Mouse (Mus musculus): Measurements from ENCODE around the gene Zfp422. TPM values are rescaled to one million over a fixed set of nuclear protein-coding genes. Genes with fewer than 3 reads are reported as not detected.
A peak's percentile ranks its signal among the peaks of the same experiment; 100 is the strongest.
"Not testable (repeated sequence)": the region's sequence is repeated elsewhere in the genome, so short reads cannot be mapped to it uniquely, and the experiment has no call there.

Zfp422 gene
- polyA plus RNA-seq, 1 experiment from 2014 or later: 181 TPM

DNA sequence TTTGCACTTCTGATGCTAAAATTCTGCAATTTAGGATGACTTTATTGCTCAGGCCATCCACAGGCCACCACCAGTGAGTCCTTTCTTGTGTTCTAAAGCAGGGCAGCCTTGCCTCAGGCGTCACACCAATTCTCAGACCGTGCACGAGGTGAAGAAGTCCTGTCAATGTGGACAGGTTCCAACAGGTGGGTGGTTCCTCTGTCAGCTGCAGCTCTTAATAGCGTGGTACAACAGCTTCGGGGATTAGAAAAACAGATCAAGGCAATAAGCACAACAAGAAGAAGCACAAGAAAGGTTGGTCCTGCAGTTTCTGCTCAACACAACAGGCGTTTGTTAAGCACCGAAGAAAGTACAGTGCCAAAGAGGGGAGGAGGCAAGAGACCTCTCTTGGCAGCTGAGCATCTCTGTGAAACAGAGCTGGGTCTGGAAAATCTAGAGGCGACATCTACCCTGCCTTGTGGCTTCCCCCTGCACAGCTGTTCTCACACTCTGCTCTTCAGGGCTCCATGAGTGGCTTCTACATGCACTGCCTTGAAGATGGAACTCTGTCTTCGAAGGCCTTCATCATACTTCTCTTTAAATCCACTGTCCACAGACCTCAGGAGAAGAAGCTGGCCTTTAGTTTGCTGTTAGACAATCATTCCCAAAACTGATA, 7.9 kb upstream of the Zfp422 start:
- DNase-seq: no peak
- WGBS: 77% methylated on average over 9 of the region's 9 CpGs
- no peaks in the 10 kb centered on the region for H3K36me3 ChIP-seq (ENCODE audit: insufficient read depth)

DNA sequence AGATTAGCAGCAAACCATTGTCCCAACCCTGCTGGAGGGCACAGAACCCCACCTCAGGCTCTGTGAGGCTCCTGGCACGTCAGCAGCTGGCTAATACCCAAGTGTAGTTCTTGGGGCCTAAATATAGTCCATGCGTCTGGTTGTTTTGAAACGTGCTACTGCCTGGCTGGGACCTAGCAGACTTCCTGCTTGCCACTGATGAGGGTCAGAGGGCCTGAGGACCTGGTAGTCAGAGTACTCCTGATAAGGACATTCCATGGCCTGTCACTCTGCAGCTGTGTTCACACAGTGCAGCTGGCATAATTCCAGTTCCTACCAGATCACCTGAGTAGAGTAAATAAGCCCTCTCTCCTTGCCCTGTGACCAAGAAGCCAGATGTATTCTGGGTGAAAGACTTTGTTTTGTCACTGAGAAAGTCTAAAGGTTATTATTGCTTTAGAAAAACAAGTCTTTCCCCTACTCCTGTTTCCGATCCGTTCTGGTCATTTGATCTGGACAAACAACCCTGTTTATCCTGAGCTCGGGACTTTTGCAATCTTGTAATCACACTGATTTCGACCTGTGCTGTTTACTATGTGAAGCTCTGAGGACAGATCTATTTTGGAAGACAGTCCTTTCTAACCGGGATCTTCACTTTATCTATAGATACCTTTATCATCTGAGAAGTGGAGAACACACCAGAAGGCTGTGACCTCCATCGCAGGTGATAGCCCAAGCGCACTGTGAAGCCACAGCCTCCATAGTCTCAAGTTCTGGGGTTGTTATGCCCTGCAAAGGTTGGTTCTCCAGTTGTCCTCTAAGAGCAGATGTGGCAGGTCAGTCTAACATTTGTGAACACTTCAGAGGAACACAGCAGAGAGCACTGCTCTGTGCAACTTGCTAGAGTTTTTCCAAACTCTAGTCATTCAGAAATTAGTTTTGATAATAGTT, 6.7 kb upstream of the Zfp422 start:
- DNase-seq: peak; percentile 82
- Histone ChIP-seq H3K4me3 (ENCODE audit: low read depth, low read length) (no peak overlapping the region), H3K36me3 (ENCODE audit: insufficient read depth) (no peaks in the 10 kb centered on the region), H3K9ac (no peak overlapping the region), H3K27ac (ENCODE audit: low read depth) (peak overlapping the region; percentile 91), H3K4me1 (ENCODE audit: insufficient read depth) (no peaks in the 10 kb centered on the region), H3K27me3 (ENCODE audit: insufficient read depth, low read length) (no peaks in the 10 kb centered on the region), H3K4me2 (no peak overlapping the region), H3K9me3 (ENCODE audit: low read depth, low read length) (no peaks in the 10 kb centered on the region)
- WGBS: 32% methylated on average over 10 of the region's 10 CpGs
- no peak for TF ChIP-seq CTCF (IDR thresholded peaks at IDR 0.05; ENCODE audit: low read depth)
- ATAC-seq (ENCODE audit: insufficient read depth): peak; percentile 93

More for the DNA sequence above, 7.9 kb upstream of the Zfp422 start:
- Histone ChIP-seq H3K9ac (no peak overlapping the region), H3K27me3 (ENCODE audit: insufficient read depth, low read length) (no peaks in the 10 kb centered on the region), H3K4me3 (ENCODE audit: low read depth, low read length) (no peak overlapping the region), H3K27ac (ENCODE audit: low read depth) (no peak overlapping the region), H3K4me1 (ENCODE audit: insufficient read depth) (no peaks in the 10 kb centered on the region), H3K9me3 (ENCODE audit: low read depth, low read length) (no peaks in the 10 kb centered on the region), H3K4me2 (no peak overlapping the region)
- ATAC-seq (ENCODE audit: insufficient read depth): no peak
- no peak for TF ChIP-seq CTCF (IDR thresholded peaks at IDR 0.05; ENCODE audit: low read depth)

DNA sequence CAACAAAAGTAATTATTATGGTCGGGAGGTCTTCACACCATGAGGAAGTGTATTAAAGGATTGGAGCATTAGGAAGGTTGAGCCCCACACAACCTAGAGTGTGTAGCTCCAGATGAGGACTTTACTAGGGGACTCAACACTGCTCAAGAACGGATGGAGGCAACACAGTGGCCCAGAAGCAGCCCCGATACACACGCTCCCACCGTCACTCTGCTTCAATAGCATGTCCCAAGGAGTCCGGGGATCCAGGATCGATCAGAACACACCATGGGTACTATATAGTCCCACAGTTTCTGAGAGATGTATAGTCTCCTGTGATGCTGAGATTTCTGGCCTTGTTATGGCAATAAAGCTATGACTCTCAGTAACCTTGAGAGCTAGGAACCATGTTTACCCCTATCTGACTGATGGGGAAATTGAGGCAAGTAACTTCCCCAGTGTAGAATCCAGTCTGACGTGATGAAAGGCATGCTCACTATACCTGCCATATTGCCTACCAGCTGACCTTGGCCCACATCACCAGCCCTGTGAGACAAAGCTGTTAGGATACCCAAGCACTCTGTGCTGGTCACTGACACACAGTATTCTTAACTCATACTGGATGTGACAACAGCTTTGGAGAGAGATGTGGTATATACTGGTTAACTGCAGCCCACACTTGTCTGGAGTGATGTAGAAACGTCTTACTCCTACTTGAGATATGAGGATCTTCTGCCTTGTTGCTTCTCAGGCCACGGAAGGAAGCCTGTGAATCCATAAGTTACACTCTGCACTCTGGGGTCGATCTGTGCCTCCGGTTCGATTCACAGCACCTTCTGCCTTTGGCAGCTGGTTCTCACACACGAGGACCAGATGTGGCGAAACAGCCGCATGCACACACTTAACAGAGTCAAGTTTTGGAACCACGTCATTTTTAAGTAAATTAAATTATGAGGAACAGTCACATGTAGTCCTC, 5.2 kb upstream of the Zfp422 start:
- no peak for TF ChIP-seq CTCF (IDR thresholded peaks at IDR 0.05; ENCODE audit: low read depth)
- Histone ChIP-seq H3K4me2 (no peak overlapping the region), H3K27me3 (ENCODE audit: insufficient read depth, low read length) (no peaks in the 10 kb centered on the region), H3K9me3 (ENCODE audit: low read depth, low read length) (no peaks in the 10 kb centered on the region), H3K9ac (no peak overlapping the region), H3K4me1 (ENCODE audit: insufficient read depth) (no peaks in the 10 kb centered on the region), H3K4me3 (ENCODE audit: low read depth, low read length) (no peak overlapping the region), H3K27ac (ENCODE audit: low read depth) (peak overlapping the region; percentile 91), H3K36me3 (ENCODE audit: insufficient read depth) (no peaks in the 10 kb centered on the region)
- ATAC-seq (ENCODE audit: insufficient read depth) (no peak), DNase-seq (no peak)
- WGBS: 92% methylated on average over 17 of the region's 17 CpGs

DNA sequence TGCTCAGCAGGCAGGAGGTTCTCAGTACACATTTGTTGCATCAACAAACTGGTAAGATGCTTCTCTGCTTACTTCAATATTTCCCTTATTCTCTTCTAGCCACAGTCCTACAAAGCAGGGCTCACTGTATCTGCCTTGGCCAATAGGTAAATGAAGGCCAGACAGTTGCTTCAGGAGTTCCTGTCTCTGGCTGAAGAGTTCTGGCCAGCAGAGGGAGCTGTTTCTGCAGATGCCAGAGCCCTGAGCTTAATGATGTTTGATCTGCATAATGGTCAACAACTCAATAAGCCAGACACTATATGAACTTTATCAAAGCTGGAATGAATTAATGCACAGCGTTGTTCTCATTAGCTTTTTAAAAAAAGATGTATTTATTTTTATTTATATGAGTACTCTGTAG, 3.3 kb upstream of the Zfp422 start:
- Histone ChIP-seq H3K4me2 (no peak overlapping the region), H3K27me3 (ENCODE audit: insufficient read depth, low read length) (no peaks in the 10 kb centered on the region), H3K9ac (no peak overlapping the region), H3K36me3 (ENCODE audit: insufficient read depth) (peaks cover 2% of the 10 kb centered on the region; the same call in 1 of the 2 replicates), H3K4me1 (ENCODE audit: insufficient read depth) (no peaks in the 10 kb centered on the region), H3K27ac (ENCODE audit: low read depth) (no peak overlapping the region), H3K9me3 (ENCODE audit: low read depth, low read length) (no peaks in the 10 kb centered on the region), H3K4me3 (ENCODE audit: low read depth, low read length) (no peak overlapping the region)
- WGBS: 41% methylated on average over 1 of the region's 1 CpGs
- TF ChIP-seq CTCF (IDR thresholded peaks at IDR 0.05; ENCODE audit: low read depth): peak; percentile 80
- peak; percentile 83 for DNase-seq
- no peak for ATAC-seq (ENCODE audit: insufficient read depth)

DNA sequence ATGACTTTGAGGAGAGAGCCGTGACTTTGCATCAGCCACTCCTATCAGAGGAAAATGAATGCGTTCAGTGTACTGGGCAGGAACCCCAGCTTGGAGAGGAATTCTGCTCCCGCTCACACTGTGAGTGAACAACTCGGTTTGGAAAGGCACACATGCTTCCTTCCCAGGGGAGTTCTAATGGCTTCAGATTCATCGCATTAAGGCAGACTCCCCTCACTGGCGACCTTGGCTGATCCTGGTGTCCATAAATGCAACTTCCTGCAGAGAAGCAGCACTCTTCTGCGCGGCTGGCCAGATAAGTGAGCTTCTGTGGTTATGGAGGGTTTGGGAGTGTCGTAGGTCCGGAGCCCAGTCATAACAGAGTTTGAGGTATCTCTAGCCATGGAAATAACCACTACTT, 967 bp upstream of the Zfp422 start:
- no peak for TF ChIP-seq CTCF (IDR thresholded peaks at IDR 0.05; ENCODE audit: low read depth)
- DNase-seq: no peak
- H3K4me3 ChIP-seq (ENCODE audit: low read depth, low read length): no peak overlapping the region
- peaks cover 20% of the 10 kb centered on the region for H3K36me3 ChIP-seq (ENCODE audit: insufficient read depth)
- H3K4me1 ChIP-seq (ENCODE audit: insufficient read depth): no peaks in the 10 kb centered on the region
- no peak overlapping the region for H3K27ac ChIP-seq (ENCODE audit: low read depth)
- WGBS: 92% methylated on average over 10 of the region's 10 CpGs
- no peak overlapping the region for H3K9ac ChIP-seq
- no peaks in the 10 kb centered on the region for H3K27me3 ChIP-seq (ENCODE audit: insufficient read depth, low read length)
- H3K4me2 ChIP-seq: no peak overlapping the region
- no peaks in the 10 kb centered on the region for H3K9me3 ChIP-seq (ENCODE audit: low read depth, low read length)
- ATAC-seq (ENCODE audit: insufficient read depth): no peak

DNA sequence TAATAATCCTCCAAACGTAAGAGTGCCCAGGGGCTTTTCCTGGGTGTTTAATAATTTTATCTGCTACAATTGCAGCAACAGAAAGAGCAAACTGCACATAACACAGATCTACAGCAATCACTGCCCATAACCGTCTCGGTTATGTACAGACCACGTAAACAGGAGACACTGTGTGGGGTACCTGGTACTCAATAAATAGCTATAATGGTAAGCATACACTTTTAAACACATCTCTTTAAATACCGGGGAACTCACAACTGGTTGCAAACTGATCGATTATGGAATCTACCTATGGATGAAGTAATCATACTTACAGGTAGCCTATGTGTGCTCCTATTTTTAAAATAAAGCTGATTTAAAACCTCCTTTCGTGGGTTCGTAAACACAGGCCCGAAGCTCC, 704 bp downstream of the Zfp422 start:
- 12% methylated on average over 9 of the region's 9 CpGs for WGBS
- no peak for TF ChIP-seq CTCF (IDR thresholded peaks at IDR 0.05; ENCODE audit: low read depth)
- H3K27ac ChIP-seq (ENCODE audit: low read depth): peak overlapping the region; percentile 90
- peak overlapping the region; percentile 98 for H3K9ac ChIP-seq
- H3K4me3 ChIP-seq (ENCODE audit: low read depth, low read length): peak overlapping the region; percentile 81
- H3K4me1 ChIP-seq (ENCODE audit: insufficient read depth): no peaks in the 10 kb centered on the region
- peaks cover 24% of the 10 kb centered on the region for H3K36me3 ChIP-seq (ENCODE audit: insufficient read depth)
- H3K27me3 ChIP-seq (ENCODE audit: insufficient read depth, low read length): no peaks in the 10 kb centered on the region
- H3K4me2 ChIP-seq: peak overlapping the region; percentile 82
- peak; percentile 22 for DNase-seq
- ATAC-seq (ENCODE audit: insufficient read depth): no peak
- H3K9me3 ChIP-seq (ENCODE audit: low read depth, low read length): no peaks in the 10 kb centered on the region

DNA sequence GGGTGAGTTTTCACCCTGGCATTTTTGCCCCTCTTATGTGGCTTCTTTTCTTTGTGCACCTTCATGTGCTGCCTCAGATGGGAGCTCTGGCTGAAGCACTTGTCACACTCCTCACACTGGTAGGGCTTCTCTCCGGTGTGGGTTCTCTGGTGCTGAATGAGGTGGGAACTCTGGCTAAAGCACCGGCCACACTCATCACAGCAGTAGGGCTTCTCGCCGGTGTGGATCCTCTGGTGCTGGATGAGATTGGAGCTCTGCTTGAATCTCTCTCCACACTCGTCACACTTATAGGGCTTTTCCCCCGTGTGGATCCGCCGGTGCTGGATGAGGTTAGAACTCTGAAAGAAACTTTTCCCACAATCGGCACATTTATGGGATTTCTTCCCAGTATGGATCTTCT, 2.4 kb downstream of the Zfp422 start:
- not testable (repeated sequence) for H3K4me1 ChIP-seq (ENCODE audit: insufficient read depth); H3K4me3 ChIP-seq (ENCODE audit: low read depth, low read length); H3K27me3 ChIP-seq (ENCODE audit: insufficient read depth, low read length); H3K4me2 ChIP-seq; DNase-seq; H3K9ac ChIP-seq; H3K9me3 ChIP-seq (ENCODE audit: low read depth, low read length); ATAC-seq (ENCODE audit: insufficient read depth); H3K27ac ChIP-seq (ENCODE audit: low read depth)
- H3K36me3 ChIP-seq (ENCODE audit: insufficient read depth): peaks cover 24% of the 10 kb centered on the region
- WGBS: 95% methylated on average over 9 of the region's 9 CpGs

Measured in lung, embryonic 14.5 days (tissue).